Mouse (Mus musculus) bone marrow, adult 2 months (tissue): Measurements from ENCODE around the gene Myl7.

Experiments used
- CTCF ChIP-seq: fragments of 200-500 bp; IDR thresholded peaks from 2 replicates; pipeline ENCODE4 v1.5.1; 2011; ENCODE audit warnings: low read length, control low read depth; ENCODE audit not compliant: control insufficient read depth, insufficient read depth
- POLR2A ChIP-seq: fragments of 200-500 bp; IDR thresholded peaks from 2 replicates; pipeline ENCODE4 v1.6.1; 2011; ENCODE audit warnings: low read depth, mild to moderate bottlenecking, control low read depth, low read length, borderline replicate concordance; ENCODE audit not compliant: control insufficient read depth

GRCm38 (mm10) chr11:5887250-5887649 lies 11.3 kb downstream of the Myl7 start:
- TF ChIP-seq CTCF (no peak), POLR2A (no peak)
